Mouse (Mus musculus): Measurements from ENCODE around the gene Slc24a4. TPM values are rescaled to one million over a fixed set of nuclear protein-coding genes. Genes with fewer than 3 reads are reported as not detected.

Gene Slc24a4
- polyA plus RNA-seq, 1 experiment from 2014 or later, result 0.20 TPM

DNA sequence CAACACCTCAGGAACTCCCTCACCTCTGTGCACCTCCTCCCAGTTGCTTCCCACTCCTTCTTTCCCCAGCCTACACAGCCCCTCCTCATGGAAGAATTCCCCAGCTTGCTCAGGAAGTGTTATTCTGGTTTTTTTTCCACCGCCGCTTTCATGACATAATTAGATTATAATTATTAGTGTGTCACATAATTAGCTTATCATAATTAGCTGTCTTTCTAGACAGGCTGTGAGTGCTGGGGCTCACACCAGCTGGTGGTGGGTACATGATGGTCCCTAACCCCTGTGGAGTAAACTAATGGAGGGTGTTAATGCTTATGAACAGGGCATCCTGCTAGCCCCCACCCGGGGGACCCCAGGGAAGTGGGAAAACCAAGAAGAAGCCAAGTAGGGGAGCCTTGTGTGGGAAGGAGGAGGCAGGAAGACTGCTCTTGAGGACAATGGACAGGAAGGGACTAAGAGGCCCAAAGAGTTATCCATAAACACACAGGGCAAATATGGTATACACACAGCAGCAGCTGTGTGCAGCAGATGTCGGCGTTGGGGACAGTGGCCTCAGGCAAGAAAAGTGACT lies 38.2 kb downstream of the Slc24a4 start:
- Histone ChIP-seq H3K4me1 (replicated peaks) (no peaks in the 10 kb centered on the region), H3K9me3 (replicated peaks) (no peaks in the 10 kb centered on the region), H3K4me3 (replicated peaks) (no peak overlapping the region), H3K36me3 (replicated peaks) (no peaks in the 10 kb centered on the region), H3K4me2 (no peak overlapping the region), H3K9ac (no peak overlapping the region), H3K27ac (replicated peaks) (no peak overlapping the region), H3K27me3 (no peaks in the 10 kb centered on the region)
- WGBS (ENCODE audit: insufficient replicate concordance), result 51% methylated on average over 5 of the region's 5 CpGs
- ATAC-seq (ENCODE audit: insufficient read depth), result no peak

DNA sequence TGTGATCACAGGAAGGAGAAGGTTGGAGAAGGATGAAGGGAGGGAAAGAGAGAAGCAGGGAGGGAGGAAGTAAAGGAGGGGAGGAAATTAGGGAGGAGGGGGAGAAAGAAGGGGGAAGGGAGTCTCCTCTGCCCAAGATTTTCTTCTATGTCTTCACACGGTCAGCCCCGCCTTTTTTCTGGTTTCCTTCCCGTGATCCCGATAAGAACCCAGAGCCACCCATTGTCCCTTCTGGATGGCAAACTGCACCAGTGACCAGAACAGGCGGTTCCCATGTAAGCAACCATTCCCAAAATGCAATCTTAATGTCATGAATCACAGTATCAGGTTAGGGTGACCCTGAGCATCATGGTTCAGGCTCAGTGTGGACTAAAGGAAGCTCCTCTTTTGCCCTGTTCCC lies 38.8 kb downstream of the Slc24a4 start:
- ATAC-seq (ENCODE audit: insufficient read depth), result no peak
- no peaks in the 10 kb centered on the region for H3K27me3 ChIP-seq
- no peak overlapping the region for H3K4me3 ChIP-seq (replicated peaks)
- H3K36me3 ChIP-seq (replicated peaks), result no peaks in the 10 kb centered on the region
- no peak overlapping the region for H3K9ac ChIP-seq
- H3K4me1 ChIP-seq (replicated peaks), result no peaks in the 10 kb centered on the region
- H3K4me2 ChIP-seq, result no peak overlapping the region
- 16% methylated on average over 5 of the region's 5 CpGs for WGBS (ENCODE audit: insufficient replicate concordance)
- no peak overlapping the region for H3K27ac ChIP-seq (replicated peaks)
- no peaks in the 10 kb centered on the region for H3K9me3 ChIP-seq (replicated peaks)

DNA sequence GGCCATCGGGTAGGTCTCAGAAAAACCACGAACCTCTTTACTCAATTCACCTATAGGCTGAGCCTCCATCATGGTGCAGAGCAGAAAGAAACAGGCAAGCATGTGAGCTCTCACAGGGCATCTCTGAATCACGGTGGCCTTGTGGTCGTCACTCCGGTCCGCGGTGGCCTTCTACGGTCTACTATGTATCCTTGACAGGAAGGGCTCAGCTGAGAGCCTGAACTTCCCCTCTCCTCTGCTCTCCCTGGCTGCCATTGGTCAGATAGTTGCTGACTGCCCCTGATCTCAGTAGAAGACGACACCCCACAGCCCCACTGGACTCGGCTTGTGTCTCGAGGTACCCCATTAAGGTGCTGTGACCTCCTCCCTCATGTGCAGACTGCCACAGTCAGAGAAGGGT lies 44.2 kb downstream of the Slc24a4 start:
- no peak overlapping the region for H3K4me2 ChIP-seq
- no peaks in the 10 kb centered on the region for H3K27me3 ChIP-seq
- H3K4me1 ChIP-seq (replicated peaks), result no peaks in the 10 kb centered on the region
- H3K9me3 ChIP-seq (replicated peaks), result no peaks in the 10 kb centered on the region
- H3K27ac ChIP-seq (replicated peaks), result no peak overlapping the region
- WGBS (ENCODE audit: insufficient replicate concordance), result 57% methylated on average over 11 of the region's 11 CpGs
- no peak overlapping the region for H3K9ac ChIP-seq
- H3K36me3 ChIP-seq (replicated peaks), result no peaks in the 10 kb centered on the region
- no peak for ATAC-seq (ENCODE audit: insufficient read depth)
- no peak overlapping the region for H3K4me3 ChIP-seq (replicated peaks)

DNA sequence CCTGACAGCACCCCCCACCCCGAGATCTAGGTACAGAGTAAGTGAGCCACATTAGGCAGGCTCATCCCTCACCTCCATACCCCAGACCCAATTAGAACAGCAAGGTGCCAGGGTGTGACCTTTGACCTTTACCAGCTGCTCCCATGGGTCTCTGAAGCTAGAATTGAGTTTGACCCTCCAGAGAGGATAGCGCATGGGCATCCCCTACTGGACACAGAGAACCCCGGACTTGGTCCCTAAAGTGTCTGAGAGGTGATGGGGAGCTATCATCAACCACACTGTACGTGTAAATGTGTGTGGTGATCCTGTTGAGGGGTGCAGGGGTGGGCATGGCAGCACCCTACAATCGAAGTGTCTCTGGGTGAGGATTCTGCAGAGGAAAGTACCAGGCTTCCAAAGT lies 44.8 kb downstream of the Slc24a4 start:
- Histone ChIP-seq H3K4me1 (replicated peaks) (no peaks in the 10 kb centered on the region), H3K9me3 (replicated peaks) (no peaks in the 10 kb centered on the region), H3K9ac (no peak overlapping the region), H3K27me3 (no peaks in the 10 kb centered on the region), H3K27ac (replicated peaks) (no peak overlapping the region), H3K4me3 (replicated peaks) (no peak overlapping the region), H3K4me2 (no peak overlapping the region), H3K36me3 (replicated peaks) (no peaks in the 10 kb centered on the region)
- ATAC-seq (ENCODE audit: insufficient read depth), result no peak
- WGBS (ENCODE audit: insufficient replicate concordance), result 66% methylated on average over 5 of the region's 5 CpGs

DNA sequence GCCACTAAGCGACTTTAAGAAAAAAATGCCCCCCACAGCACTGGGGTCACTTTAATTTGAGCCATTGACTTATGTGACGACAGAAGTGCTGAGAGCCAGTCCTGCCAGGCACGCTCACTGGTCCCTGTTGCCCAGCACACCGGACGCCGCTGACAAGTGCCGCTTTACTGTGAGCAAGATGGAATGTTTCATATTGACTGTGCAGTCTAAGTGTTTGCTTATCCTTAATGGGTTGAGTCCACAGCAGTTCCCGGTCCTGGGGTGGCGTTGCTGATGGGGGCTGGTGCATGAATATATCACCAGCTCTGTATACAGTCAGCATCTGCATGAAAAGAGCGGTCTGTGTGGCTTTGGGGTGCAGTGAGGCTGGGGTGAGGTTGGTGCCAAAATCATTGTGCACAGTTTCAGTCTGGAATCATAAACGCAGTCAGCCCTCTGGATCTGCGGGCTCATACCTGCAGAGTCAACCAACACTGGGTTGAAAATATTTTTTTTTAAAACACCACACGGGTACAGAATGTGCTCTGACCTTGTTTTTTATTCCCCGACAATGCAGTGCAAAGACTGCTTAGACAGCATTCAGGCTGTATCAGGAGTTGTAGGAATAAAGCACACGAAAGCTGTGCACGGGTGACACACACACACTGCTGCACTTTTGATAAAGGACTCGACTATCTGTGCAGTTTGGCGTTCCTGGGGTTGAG lies 52.0 kb downstream of the Slc24a4 start:
- no peak overlapping the region for H3K9ac ChIP-seq
- no peak overlapping the region for H3K27ac ChIP-seq (replicated peaks)
- H3K4me1 ChIP-seq (replicated peaks), result no peaks in the 10 kb centered on the region
- no peaks in the 10 kb centered on the region for H3K9me3 ChIP-seq (replicated peaks)
- no peak for ATAC-seq (ENCODE audit: insufficient read depth)
- H3K4me3 ChIP-seq (replicated peaks), result no peak overlapping the region
- no peaks in the 10 kb centered on the region for H3K27me3 ChIP-seq
- 65% methylated on average over 18 of the region's 18 CpGs for WGBS (ENCODE audit: insufficient replicate concordance)
- H3K4me2 ChIP-seq, result no peak overlapping the region
- no peaks in the 10 kb centered on the region for H3K36me3 ChIP-seq (replicated peaks)

DNA sequence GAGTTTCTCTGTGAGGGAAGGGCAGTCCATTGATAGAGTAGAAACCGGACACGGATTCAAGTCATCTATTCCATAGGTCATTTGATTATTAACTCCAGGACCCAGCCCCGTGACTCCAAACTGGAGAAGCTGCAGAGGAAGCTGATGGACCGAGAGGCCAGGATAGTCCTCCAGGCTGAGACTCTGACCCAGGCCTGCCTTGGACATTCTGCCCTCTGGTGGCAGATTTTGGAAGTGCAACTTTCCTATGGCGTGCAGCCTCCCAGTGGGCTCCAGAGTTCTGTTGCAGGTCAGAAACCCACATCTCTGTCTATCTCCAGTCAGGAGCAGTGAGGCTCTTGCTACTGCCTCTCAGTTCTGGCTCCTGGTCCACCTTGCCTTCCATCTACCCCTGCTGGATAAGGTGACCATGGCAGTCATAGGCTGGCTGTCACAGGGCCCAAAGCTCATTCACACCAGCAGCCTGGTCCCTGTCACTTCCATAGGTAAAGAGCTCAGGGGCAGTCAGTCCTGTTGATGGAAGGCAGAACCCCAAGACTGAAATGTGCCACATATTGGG lies 53.3 kb downstream of the Slc24a4 start:
- Histone ChIP-seq H3K27ac (replicated peaks) (no peak overlapping the region), H3K27me3 (no peaks in the 10 kb centered on the region)

DNA sequence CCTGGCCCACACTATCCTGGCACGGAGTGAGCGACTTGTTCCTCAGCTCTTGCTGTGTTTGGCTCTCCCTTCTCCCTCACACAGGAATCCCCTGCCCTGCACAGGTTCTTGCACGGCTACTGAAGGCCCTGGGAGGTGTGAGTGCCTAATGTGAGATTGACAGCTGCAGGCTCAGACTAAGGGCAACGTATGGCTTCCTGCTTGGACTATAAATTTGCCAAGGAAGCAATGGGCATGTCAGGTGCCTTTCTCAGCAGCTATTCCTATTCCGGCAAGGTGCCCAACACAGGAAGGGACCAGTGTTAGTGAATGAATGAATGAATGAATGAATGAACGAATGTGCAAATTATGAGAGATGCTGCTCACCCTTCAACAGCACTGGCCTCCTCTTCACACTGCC lies 54.1 kb downstream of the Slc24a4 start:
- WGBS (ENCODE audit: insufficient replicate concordance), result 51% methylated on average over 6 of the region's 6 CpGs

More for the DNA sequence above, 53.3 kb downstream of the Slc24a4 start:
- no peak overlapping the region for H3K4me2 ChIP-seq
- no peaks in the 10 kb centered on the region for H3K36me3 ChIP-seq (replicated peaks)
- H3K4me1 ChIP-seq (replicated peaks), result no peaks in the 10 kb centered on the region
- no peak overlapping the region for H3K9ac ChIP-seq
- WGBS (ENCODE audit: insufficient replicate concordance), result 22% methylated on average over 5 of the region's 5 CpGs
- no peaks in the 10 kb centered on the region for H3K9me3 ChIP-seq (replicated peaks)
- no peak overlapping the region for H3K4me3 ChIP-seq (replicated peaks)
- no peak for ATAC-seq (ENCODE audit: insufficient read depth)

DNA sequence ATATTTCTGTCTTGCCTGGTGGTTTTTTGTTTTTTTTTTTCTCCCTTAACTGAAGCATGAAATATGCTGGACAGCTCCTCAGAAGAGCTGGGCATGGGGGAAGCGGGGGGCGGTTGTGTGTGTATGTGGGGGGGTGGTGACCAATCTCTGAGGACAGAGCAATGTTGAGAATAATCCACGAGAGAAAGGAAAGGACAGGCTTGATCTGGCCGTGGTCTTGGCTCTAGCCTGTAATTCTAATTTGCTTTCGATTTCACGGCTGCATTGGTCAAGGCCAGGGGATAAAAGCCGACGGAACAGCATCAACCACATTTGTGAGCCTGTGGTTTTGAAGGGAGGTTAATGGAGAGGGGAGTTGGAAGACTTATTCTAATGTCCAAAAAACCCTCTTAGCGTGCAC lies 54.7 kb downstream of the Slc24a4 start:
- Histone ChIP-seq H3K27me3 (no peaks in the 10 kb centered on the region), H3K27ac (replicated peaks) (no peak overlapping the region), H3K9ac (no peak overlapping the region), H3K4me1 (replicated peaks) (no peaks in the 10 kb centered on the region), H3K9me3 (replicated peaks) (no peaks in the 10 kb centered on the region), H3K4me3 (replicated peaks) (no peak overlapping the region), H3K4me2 (no peak overlapping the region), H3K36me3 (replicated peaks) (no peaks in the 10 kb centered on the region)
- 47% methylated on average over 9 of the region's 9 CpGs for WGBS (ENCODE audit: insufficient replicate concordance)
- no peak for ATAC-seq (ENCODE audit: insufficient read depth)

More for the DNA sequence above, 54.1 kb downstream of the Slc24a4 start:
- no peaks in the 10 kb centered on the region for H3K4me1 ChIP-seq (replicated peaks)
- H3K4me3 ChIP-seq (replicated peaks), result no peak overlapping the region
- H3K27ac ChIP-seq (replicated peaks), result no peak overlapping the region
- H3K27me3 ChIP-seq, result no peaks in the 10 kb centered on the region
- H3K9me3 ChIP-seq (replicated peaks), result no peaks in the 10 kb centered on the region
- no peak for ATAC-seq (ENCODE audit: insufficient read depth)
- H3K9ac ChIP-seq, result no peak overlapping the region
- no peak overlapping the region for H3K4me2 ChIP-seq
- no peaks in the 10 kb centered on the region for H3K36me3 ChIP-seq (replicated peaks)

DNA sequence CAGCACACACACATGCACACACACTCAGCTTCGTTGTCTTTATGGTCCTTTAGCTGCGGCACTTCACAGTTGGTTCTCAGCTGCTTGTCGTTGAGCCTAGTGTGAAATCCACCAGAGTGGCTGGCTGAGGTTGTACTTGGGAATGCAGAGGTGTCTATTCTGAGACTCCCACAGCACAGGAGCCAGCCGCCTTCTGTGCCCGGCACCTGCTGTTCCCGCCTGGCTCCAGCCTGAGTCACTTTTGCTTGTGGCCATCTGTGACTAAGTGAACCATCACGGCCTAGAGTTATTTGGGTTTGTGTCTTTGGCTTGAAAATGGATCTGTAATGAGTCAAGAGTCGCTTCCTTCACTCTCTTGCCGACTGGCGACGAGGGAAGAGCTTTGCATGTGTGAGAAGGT lies 62.3 kb downstream of the Slc24a4 start:
- 67% methylated on average over 11 of the region's 11 CpGs for WGBS (ENCODE audit: insufficient replicate concordance)
- Histone ChIP-seq H3K9me3 (replicated peaks) (no peaks in the 10 kb centered on the region), H3K9ac (no peak overlapping the region), H3K4me3 (replicated peaks) (no peak overlapping the region), H3K36me3 (replicated peaks) (no peaks in the 10 kb centered on the region), H3K4me2 (no peak overlapping the region), H3K4me1 (replicated peaks) (no peaks in the 10 kb centered on the region; the same call in 1 of the 2 replicates), H3K27me3 (no peaks in the 10 kb centered on the region), H3K27ac (replicated peaks) (no peak overlapping the region)
- no peak for ATAC-seq (ENCODE audit: insufficient read depth)

DNA sequence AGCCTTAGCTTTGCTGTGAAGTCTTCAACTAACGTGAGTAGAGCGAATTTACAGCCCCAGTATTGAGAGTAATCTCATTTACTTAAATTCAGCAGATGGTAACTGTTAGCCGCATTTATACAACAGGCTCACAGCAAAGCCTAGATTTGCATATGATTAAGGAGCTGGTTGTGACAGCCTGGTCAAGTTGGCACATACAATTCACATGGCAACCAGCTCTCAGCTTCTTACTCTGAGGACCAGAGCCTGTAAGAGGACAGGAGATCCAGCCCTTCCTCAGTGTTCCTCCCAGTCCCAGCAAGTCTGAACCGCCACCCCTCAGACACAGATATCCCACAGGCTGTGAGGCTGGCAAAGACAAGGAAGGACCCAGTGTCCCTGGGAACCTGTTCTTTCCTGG lies 73.0 kb downstream of the Slc24a4 start:
- Histone ChIP-seq H3K4me1 (replicated peaks) (no peaks in the 10 kb centered on the region), H3K27ac (replicated peaks) (no peak overlapping the region), H3K9me3 (replicated peaks) (no peaks in the 10 kb centered on the region), H3K27me3 (no peaks in the 10 kb centered on the region), H3K9ac (no peak overlapping the region), H3K4me2 (no peak overlapping the region), H3K4me3 (replicated peaks) (no peak overlapping the region), H3K36me3 (replicated peaks) (no peaks in the 10 kb centered on the region)
- 64% methylated on average over 4 of the region's 4 CpGs for WGBS (ENCODE audit: insufficient replicate concordance)
- ATAC-seq (ENCODE audit: insufficient read depth), result no peak

DNA sequence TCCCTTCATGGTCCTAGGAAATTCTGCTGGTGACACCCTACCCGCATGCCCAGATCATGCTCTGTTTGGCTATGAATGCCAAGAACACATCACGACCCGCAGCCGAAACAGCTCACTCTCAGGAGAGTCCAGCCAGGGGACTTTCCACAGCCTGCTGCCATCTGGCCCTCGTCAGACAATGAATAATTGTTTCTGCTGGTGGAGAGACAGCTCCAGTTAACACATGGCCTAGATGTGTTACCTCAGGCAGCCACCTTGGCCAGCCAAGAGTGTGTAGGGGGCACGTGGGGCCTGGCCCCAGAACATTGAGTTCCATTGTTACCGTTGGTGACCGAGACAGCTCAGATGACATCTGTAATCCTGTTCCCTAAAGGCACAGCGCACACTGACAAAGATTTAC lies 74.4 kb downstream of the Slc24a4 start:
- H3K9me3 ChIP-seq (replicated peaks), result no peaks in the 10 kb centered on the region
- H3K36me3 ChIP-seq (replicated peaks), result no peaks in the 10 kb centered on the region
- H3K27me3 ChIP-seq, result no peaks in the 10 kb centered on the region
- no peak overlapping the region for H3K27ac ChIP-seq (replicated peaks)
- no peak overlapping the region for H3K4me3 ChIP-seq (replicated peaks)
- no peak overlapping the region for H3K9ac ChIP-seq
- 65% methylated on average over 9 of the region's 9 CpGs for WGBS (ENCODE audit: insufficient replicate concordance)
- no peak overlapping the region for H3K4me2 ChIP-seq
- no peaks in the 10 kb centered on the region for H3K4me1 ChIP-seq (replicated peaks)
- no peak for ATAC-seq (ENCODE audit: insufficient read depth)
